Mouse (Mus musculus) monocyte, adult 5-6 weeks (primary cell): Measurements from ENCODE around the gene Tbc1d10b. TPM values are rescaled to one million over a fixed set of nuclear protein-coding genes. Genes with fewer than 3 reads are reported as not detected.
"Not testable (repeated sequence)": the region's sequence is repeated elsewhere in the genome, so short reads cannot be mapped to it uniquely, and the experiment has no call there.

Experiments
- ATAC-seq: fragments of 153-309, 156-312 bp; replicated peaks from 2 replicates; pipeline ENCODE4 v1.8.0; 2017; ENCODE audit warnings: mild to moderate bottlenecking; ENCODE audit not compliant: low TSS enrichment, insufficient number of reproducible peaks, severe bottlenecking, poor library complexity, low FRiP score
- total RNA-seq: library from RNA; stranded (forward); fragments of 200-1000, 200-491, 200-594 nt; gene quantifications from 3 replicates; pipeline ENCODE4 v1.2.3, GENCODE M21; 2017

Tbc1d10b gene
- total RNA-seq, 1 experiment from 2014 or later: 85.1 TPM

DNA sequence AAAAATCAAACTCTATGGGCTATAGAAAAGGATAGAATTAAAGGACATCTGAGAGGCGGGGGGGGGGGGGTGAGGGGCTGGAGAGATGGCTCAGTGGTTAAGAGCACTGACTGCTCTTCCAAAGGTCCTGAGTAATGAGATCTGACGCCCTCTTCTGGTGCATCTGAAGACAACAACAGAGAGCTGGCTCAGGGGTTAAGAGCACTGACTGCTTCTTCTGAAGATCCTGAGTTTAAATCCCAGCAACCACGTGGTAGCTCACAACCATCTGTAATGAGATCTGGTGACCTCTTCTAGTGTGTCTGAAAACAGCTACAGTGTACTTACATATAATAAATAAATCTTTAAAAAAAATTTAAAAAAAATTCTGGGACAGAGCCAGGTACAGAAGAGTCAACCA is 26.5 kb downstream of the Tbc1d10b start:
- ATAC-seq: not testable (repeated sequence)

DNA sequence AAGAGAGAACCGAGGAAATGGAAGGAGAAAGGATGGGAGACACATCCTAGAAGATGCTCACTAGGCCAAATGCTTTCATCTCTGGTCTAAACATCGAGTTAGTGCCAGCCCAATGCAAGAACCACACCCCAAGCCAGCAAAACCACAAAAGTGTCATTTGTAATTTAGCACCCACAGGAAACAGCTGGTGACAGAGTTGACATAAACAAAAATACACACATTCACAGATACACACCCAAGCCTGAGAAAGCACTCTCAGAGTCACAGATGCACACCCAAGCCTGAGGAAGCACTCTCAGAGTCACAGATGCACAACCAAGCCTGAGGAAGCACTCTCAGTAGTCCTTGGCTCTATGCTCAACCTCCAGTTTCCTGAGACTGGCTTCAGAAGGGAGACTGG is 27.5 kb downstream of the Tbc1d10b start:
- peak; percentile 91 for ATAC-seq

DNA sequence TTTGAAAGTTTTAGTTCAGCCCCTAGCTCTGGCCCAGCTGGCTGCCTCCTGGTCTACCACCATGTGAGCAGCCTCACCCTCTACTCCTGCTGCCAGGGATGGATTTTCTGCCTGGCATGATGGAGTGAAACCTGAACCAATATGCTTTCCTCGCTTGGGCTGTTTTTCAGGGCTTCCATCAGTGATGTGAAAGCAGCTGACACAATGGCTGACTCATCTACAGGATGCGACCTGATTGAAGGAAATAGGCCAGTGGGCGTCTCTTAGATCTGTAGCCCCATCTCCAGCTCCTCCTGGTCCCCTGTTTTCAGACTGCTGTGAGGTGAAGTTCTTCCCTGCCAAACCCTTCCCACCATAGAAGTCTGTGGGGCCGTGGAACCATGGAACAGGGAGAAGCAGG is 31.3 kb downstream of the Tbc1d10b start:
- no peak for ATAC-seq

DNA sequence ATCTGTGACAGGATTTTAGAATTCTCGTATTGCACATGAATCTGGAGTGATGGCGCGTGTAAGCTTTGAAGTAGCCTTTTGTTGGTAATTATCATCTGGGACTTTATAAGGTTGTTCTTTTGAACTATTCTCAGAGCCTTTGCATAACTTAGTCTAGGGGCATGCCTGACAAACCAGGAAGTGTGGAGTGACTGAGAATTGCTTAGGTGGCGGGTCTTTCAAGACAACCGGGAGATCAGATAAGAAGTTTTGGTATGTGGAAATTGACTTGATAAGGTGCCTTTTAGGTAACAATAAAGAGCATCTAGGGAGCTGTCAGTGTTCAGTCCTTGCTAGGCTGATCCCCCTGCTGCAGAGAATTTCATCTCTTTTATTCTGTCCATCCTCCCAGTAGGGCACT is 41.8 kb downstream of the Tbc1d10b start:
- ATAC-seq: no peak

DNA sequence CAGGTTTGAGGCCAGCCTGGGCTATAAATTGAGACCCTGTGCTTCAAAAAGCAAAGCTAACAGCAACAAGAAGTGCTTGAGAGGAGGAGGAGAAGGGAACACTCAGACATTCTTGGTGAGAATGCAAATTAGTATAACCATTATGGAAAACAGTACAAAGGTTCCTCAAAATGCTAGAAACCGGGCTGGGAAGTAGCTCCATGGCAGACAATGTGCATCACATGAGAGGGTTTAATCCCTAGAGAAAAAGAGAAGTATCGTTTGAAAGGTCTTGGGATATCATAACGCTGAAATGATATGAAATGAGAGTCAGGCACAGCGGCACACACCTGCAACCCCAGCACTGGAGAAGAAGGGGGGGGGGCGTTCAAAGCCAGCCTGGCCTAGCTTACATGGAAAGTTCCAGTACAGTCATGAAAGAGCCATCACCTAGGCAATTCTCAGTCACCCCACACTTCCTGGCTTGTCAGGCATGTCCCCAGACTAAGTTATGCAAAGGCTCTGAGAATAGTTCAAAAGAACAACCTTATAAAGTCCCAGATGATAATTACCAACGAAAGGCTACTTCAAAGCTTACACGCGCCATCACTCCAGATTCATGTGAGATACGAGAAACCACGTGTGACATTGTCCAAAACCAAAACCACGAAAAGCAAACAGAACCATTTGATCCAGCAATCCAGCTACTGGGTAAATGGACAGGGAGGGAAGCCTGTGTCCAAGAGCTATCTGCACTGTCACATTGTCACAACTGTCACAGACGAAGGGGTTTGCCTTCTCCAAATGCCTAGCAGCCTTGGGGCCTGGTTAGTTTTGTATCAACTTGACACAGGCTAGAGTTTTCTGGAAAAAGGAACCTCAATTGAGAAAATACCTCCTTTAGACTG is 42.4 kb downstream of the Tbc1d10b start:
- ATAC-seq: peak; percentile 59

DNA sequence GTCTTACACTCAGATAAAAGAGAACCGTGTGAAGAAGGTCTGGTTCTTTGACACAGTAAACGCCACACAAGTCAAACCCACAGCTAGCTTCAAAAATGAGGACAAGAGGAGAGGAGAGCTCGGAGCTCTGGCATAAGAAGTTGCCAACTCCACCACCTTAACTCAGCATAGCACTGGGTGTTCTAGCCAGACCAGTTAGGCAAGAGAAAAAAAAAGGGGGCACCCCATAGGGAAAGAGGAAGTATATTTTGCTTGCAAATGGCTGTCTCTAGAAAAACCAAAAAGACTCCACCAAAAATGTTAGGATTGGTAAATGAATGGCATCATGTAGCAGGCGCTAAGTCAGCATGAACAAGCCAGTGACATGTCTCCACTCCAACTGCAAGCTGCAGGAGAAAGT is 44.3 kb downstream of the Tbc1d10b start:
- peak; percentile 54; the same call in 1 of the 2 replicates for ATAC-seq

DNA sequence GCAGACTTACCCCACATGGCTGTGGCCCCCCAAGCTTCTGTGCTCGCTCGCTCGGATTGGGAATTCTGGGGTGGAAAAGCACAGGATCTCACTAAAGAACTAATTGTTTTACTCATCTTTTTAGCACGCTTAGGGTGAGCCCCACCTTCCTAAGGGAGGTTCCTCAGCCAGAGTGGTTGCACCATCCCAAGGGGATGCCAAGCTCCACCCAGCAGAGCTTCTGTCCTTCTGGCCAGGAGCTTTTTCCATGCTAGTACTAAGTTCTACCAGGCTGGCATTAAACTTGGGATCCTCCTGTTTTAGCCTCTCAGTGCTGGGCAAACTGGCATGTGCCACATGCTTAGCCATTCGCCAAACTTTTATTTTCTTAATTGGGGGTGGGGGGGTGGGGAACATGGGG is 45.7 kb downstream of the Tbc1d10b start:
- peak; percentile 45; the same call in 1 of the 2 replicates for ATAC-seq

DNA sequence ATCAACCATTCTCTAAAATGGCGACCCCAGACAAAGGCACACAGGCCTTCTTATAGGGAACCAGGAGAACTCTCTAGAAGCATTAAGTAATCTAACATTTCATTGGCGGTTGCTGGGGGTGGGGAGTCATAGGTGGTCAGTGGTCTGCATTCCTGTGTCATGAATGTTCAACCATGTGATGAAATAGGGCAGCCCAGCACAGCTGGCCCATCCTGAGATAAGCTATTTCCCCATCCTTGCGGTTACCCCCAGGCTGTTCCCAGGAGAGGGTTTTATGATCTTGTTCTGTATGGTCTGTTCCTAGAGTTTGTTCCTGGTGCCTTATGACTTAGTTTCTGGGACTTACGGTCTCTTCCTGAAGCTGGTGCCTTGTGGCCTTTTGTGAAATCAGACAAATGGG is 50.7 kb downstream of the Tbc1d10b start:
- no peak for ATAC-seq

DNA sequence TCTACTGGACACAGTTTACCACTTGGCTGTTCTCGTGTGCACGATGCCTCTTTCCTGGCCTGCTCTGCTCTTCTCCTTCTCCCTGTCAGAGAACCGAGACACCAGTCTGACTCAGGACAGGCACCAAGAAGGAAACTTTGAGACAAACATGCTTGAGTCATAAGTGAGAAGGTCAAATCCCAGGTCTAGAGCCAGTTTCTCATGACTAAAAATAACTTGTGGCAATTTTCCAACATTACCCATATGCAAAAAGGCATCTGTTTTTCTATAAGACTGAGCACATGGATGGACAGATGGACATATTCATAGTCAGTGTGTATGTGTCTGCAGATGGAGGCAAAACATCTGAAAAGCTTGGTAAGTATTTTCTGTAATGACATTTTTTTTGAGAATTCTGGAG is 54.8 kb downstream of the Tbc1d10b start:
- peak; percentile 72 for ATAC-seq

DNA sequence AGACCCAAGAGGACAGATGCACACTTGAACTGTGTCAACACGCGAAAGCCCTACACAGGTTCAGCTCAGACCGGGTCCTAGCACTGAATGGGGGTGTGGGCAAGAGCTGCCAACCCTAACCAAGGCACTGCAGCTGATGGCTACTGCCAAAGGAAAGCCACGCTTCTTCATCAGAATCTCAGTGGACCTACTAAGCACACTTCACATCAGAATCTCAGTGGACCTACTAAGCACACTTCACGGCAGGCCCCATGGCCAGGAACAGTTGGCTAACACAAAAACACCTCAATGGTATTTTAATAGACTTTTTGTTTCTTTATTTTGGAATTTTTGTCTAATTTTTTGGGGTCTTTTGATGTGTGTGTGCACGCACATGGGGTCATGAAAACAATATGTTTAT is 55.8 kb downstream of the Tbc1d10b start:
- no peak for ATAC-seq

DNA sequence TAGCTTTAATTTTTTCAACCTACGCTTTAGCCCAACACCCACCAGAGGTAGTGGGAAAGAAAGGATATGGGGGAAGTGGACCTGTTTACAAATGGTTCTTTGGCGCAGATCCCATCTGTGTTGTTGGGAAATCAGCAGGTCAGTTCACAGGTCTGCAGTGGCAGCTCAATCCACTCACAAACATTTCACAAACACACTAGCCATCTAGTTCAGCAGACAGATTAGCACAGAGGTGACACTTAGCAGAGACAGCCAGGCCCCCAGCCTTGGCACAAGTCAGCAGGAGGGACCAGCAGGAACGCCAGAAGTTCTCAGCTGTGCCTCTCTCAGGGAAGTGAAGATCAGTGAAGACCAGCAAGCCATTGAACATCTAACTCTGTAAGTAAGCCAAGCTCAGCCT is 60.4 kb downstream of the Tbc1d10b start:
- ATAC-seq: no peak

Other genes starting within 250 kb of the Tbc1d10b start
- 43.2 to 53.6 TPM (median 43.9 TPM) in 3 replicates for gene Cdipt, start 232.6 kb downstream of the Tbc1d10b start, total RNA-seq
- gene Cdiptos, start 232.4 kb downstream of the Tbc1d10b start, total RNA-seq: 2.8 to 9.8 TPM (median 5.5 TPM) in 3 replicates
- gene Mvp, start 193.8 kb downstream of the Tbc1d10b start, total RNA-seq: 95.0 to 131 TPM (median 111 TPM) in 3 replicates
- gene Pagr1b, start 192.0 kb downstream of the Tbc1d10b start, total RNA-seq: 2.9 to 7.8 TPM (median 5.2 TPM) in 3 replicates
- gene Pagr1a, start 191.1 kb downstream of the Tbc1d10b start, total RNA-seq: 3.8 to 52.6 TPM (median 4.4 TPM) in 3 replicates
- gene Gm42742, start 187.4 kb downstream of the Tbc1d10b start, total RNA-seq: 6.4 to 36.5 TPM (median 36.3 TPM) in 3 replicates
- gene Prrt2, start 187.3 kb downstream of the Tbc1d10b start, total RNA-seq: not detected in 3 replicates
- gene Maz, start 181.4 kb downstream of the Tbc1d10b start, total RNA-seq: 16.7 to 36.3 TPM (median 30.1 TPM) in 3 replicates
- gene Kif22, start 166.0 kb downstream of the Tbc1d10b start, total RNA-seq: 0.85 to 3.7 TPM (median 0.97 TPM) in 3 replicates
- gene Zg16, start 121.1 kb downstream of the Tbc1d10b start, total RNA-seq: not detected in 3 replicates
- 34.3 to 52.4 TPM (median 39.3 TPM) in 3 replicates for gene AI467606, start 117.1 kb downstream of the Tbc1d10b start, total RNA-seq
- gene Qprt, start 86.2 kb downstream of the Tbc1d10b start, total RNA-seq: 5.1 to 16.1 TPM (median 9.1 TPM) in 3 replicates
- 1,218 to 1,278 TPM (median 1,233 TPM) in 3 replicates for gene Spn, start 70.6 kb downstream of the Tbc1d10b start, total RNA-seq
- 48.7 to 89.2 TPM (median 59.8 TPM) in 3 replicates for gene Cd2bp2, start 12.4 kb downstream of the Tbc1d10b start, total RNA-seq
- 8.7 to 33.8 TPM (median 15.4 TPM) in 3 replicates for gene Mylpf, start 422 bp upstream of the Tbc1d10b start, total RNA-seq
- 3.9 to 9.8 TPM (median 5.7 TPM) in 3 replicates for gene Zfp553, start 24.6 kb upstream of the Tbc1d10b start, total RNA-seq
- gene Sept1, start 24.7 kb upstream of the Tbc1d10b start, total RNA-seq: 117 to 359 TPM (median 130 TPM) in 3 replicates
- 0.57 to 3.9 TPM (median 2.9 TPM) in 3 replicates for gene Zfp771, start 35.8 kb upstream of the Tbc1d10b start, total RNA-seq
- 9.6 to 13.3 TPM (median 9.9 TPM) in 3 replicates for gene Dctpp1, start 52.2 kb upstream of the Tbc1d10b start, total RNA-seq
- gene Sephs2, start 65.6 kb upstream of the Tbc1d10b start, total RNA-seq: 139 to 200 TPM (median 191 TPM) in 3 replicates
- 218 to 515 TPM (median 322 TPM) in 3 replicates for gene Itgal, start 87.8 kb upstream of the Tbc1d10b start, total RNA-seq
- gene Zfp768, start 137.1 kb upstream of the Tbc1d10b start, total RNA-seq: 1.8 to 3.4 TPM (median 2.9 TPM) in 3 replicates
- gene Zfp747, start 167.6 kb upstream of the Tbc1d10b start, total RNA-seq: 5.8 to 16.3 TPM (median 10.1 TPM) in 3 replicates
- 0.95 to 4.5 TPM (median 2.6 TPM) in 3 replicates for gene 9130019O22Rik, start 178.7 kb upstream of the Tbc1d10b start, total RNA-seq
- 2.1 to 2.3 TPM (median 2.2 TPM) in 3 replicates for gene E430018J23Rik, start 185.2 kb upstream of the Tbc1d10b start, total RNA-seq
- gene Zfp764, start 198.4 kb upstream of the Tbc1d10b start, total RNA-seq: 7.7 to 12.5 TPM (median 10.0 TPM) in 3 replicates
- 12.4 to 15.5 TPM (median 13.3 TPM) in 3 replicates for gene Zfp688, start 213.6 kb upstream of the Tbc1d10b start, total RNA-seq
- gene Zfp689, start 240.7 kb upstream of the Tbc1d10b start, total RNA-seq: 1.4 to 2.8 TPM (median 1.9 TPM) in 3 replicates